In genomic region chr7:80072297-80072696, GRCm38 (mm10) we compare ENCODE assay signal across 12 mouse cellular contexts. TPM values are rescaled to one million over a fixed set of nuclear protein-coding genes. Genes with fewer than 3 reads are reported as not detected.
A peak's percentile ranks its signal among the peaks of the same experiment; 100 is the strongest.
DNase-seq lines count a peak whose midpoint lies in the region; ATAC-seq and TF ChIP-seq lines count a peak whose summit lies in the region.
"Had no signal": no experiment of that assay in that cellular context is flagged by ENCODE, and none has a peak within 500 bp of the region (broad histone marks: within the 10 kb centered on the region; RNA-seq: fewer than 3 reads in every experiment).

No protein-coding gene starts in this region.

- H3K4me1 ChIP-seq in hindbrain, embryonic 12.5 days = peaks cover 93% of the 10 kb centered on the region
- H3K4me1 ChIP-seq in intestine, postnatal 0 days (replicated peaks; ENCODE audit: control insufficient read depth, insufficient read depth, low read length) = peaks cover 12% of the 10 kb centered on the region

- ATAC-seq in hindbrain, embryonic 12.5 days (ENCODE audit: low FRiP score) = no peak
- no peak for ATAC-seq in intestine, postnatal 0 days
- ATAC-seq: intestine, embryonic 15.5 days had no signal

- H3K9ac ChIP-seq in hindbrain, embryonic 12.5 days = no peak overlapping the region
- H3K9ac ChIP-seq in intestine, postnatal 0 days (ENCODE audit: low read depth, low read length) = no peak overlapping the region
- H3K9ac ChIP-seq: intestine, embryonic 15.5 days; midbrain, embryonic 12.5 days had no signal

- no peak overlapping the region for H3K4me3 ChIP-seq in hindbrain, embryonic 12.5 days
- no peak overlapping the region for H3K4me3 ChIP-seq in intestine, postnatal 0 days (ENCODE audit: low read depth, low read length)
- H3K4me3 ChIP-seq: intestine, embryonic 15.5 days; midbrain, embryonic 12.5 days had no signal

- TF ChIP-seq CTCF in intestine, postnatal 0 days (IDR thresholded peaks at IDR 0.05; ENCODE audit: low read depth) = no peak

- H3K4me2 ChIP-seq in hindbrain, embryonic 12.5 days (replicated peaks) = no peak overlapping the region
- H3K4me2 ChIP-seq in intestine, postnatal 0 days (replicated peaks; ENCODE audit: low read depth) = no peak overlapping the region
- H3K4me2 ChIP-seq: intestine, embryonic 15.5 days; midbrain, embryonic 12.5 days had no signal

- H3K36me3 ChIP-seq in hindbrain, embryonic 12.5 days = no peaks in the 10 kb centered on the region
- H3K36me3 ChIP-seq in intestine, postnatal 0 days (ENCODE audit: control insufficient read depth, insufficient read depth) = no peaks in the 10 kb centered on the region
- H3K36me3 ChIP-seq: intestine, embryonic 15.5 days; midbrain, embryonic 12.5 days had no signal

- no peaks in the 10 kb centered on the region for H3K27me3 ChIP-seq in hindbrain, embryonic 12.5 days
- H3K27me3 ChIP-seq in intestine, postnatal 0 days (replicated peaks; ENCODE audit: control insufficient read depth, insufficient read depth, low read length) = no peaks in the 10 kb centered on the region
- H3K27me3 ChIP-seq: intestine, embryonic 15.5 days; midbrain, embryonic 12.5 days had no signal

- peak overlapping the region; percentile 0; the same call in 1 of the 2 replicates for H3K27ac ChIP-seq in hindbrain, embryonic 12.5 days
- no peak overlapping the region for H3K27ac ChIP-seq in intestine, postnatal 0 days (ENCODE audit: low read depth, low read length)
- H3K27ac ChIP-seq: intestine, embryonic 15.5 days; midbrain, embryonic 12.5 days had no signal

- peak; percentile 84 for DNase-seq in right cerebral cortex, adult 18-20 months
- no peak for DNase-seq in right cerebral cortex, postnatal 4 days
- DNase-seq in left cerebral cortex, postnatal 36 days (ENCODE audit: low spot score in 2 of 2) = peak; percentile 52 to 58
- DNase-seq in urinary bladder, adult 18-20 months (ENCODE audit: low spot score in 2 of 2) = no peak
- no peak for DNase-seq in liver
- DNase-seq: embryo, embryonic 11 days; lung, adult 18-20 months; retina, postnatal 1 day had no signal

- no peaks in the 10 kb centered on the region for H3K9me3 ChIP-seq in hindbrain, embryonic 12.5 days (replicated peaks)
- no peaks in the 10 kb centered on the region for H3K9me3 ChIP-seq in intestine, postnatal 0 days (ENCODE audit: control insufficient read depth)
- H3K9me3 ChIP-seq: intestine, embryonic 15.5 days; midbrain, embryonic 12.5 days had no signal

- intact Hi-C loops in left cerebral cortex, postnatal 36 days (cut with DNase I) = no loop called here

- WGBS in hindbrain, embryonic 12.5 days = 38% methylated on average over 6 of the region's 6 CpGs
- 85% methylated on average over 6 of the region's 6 CpGs for WGBS in intestine, postnatal 0 days

RNA-seq across cellular contexts. Expression of gene Idh2, which starts 42.9 kb away (rescaled TPM):
- polyA plus RNA-seq in hindbrain, embryonic 12.5 days (2016; fragmentation: Nextera tagmentation; extraction: Ambion mirVana) = 322 and 326 TPM in 2 replicates
- total RNA-seq in left cerebral cortex, postnatal 36 days (2021) = 10 to 100 TPM; 52.2 to 55.6 TPM
- polyA plus RNA-seq in intestine, postnatal 0 days (2015; fragmentation: Nextera tagmentation; extraction: Ambion mirVana) = 185 and 190 TPM in 2 replicates

RNA-seq across cellular contexts. Expression of gene Zfp710, which starts 47.7 kb away (rescaled TPM):
- 26.0 and 26.4 TPM in 2 replicates for polyA plus RNA-seq in hindbrain, embryonic 12.5 days (2016; fragmentation: Nextera tagmentation; extraction: Ambion mirVana)
- 10 to 100 TPM; 18.4 to 20.2 TPM for total RNA-seq in left cerebral cortex, postnatal 36 days (2021)
- polyA plus RNA-seq in intestine, postnatal 0 days (2015; fragmentation: Nextera tagmentation; extraction: Ambion mirVana) = 8.5 and 9.4 TPM in 2 replicates

Comparison
In these comparisons a context has a peak if more than half of its experiments do, and no peak if none do; other contexts are left out.
1. DNase-seq: peak in right cerebral cortex, adult 18-20 months (single experiment) and left cerebral cortex, postnatal 36 days (2 of 2); none in right cerebral cortex, postnatal 4 days (single experiment), urinary bladder, adult 18-20 months (0 of 2) and liver (single experiment).